Mouse (Mus musculus): ENCODE results near the gene Olfr635. TPM values are rescaled to one million over a fixed set of nuclear protein-coding genes. Genes with fewer than 3 reads are reported as not detected.
A peak's percentile ranks its signal among the peaks of the same experiment; 100 is the strongest.
"Not testable (repeated sequence)": the region's sequence is repeated elsewhere in the genome, so short reads cannot be mapped to it uniquely, and the experiment has no call there.

Gene Olfr635
- under 1 TPM in 1 of 2 experiments, not detected in 1; 0.03 TPM for total RNA-seq (2021)
- long read RNA-seq, experiment 1 = 0 reads
- long read RNA-seq, experiment 2 = 0 reads

DNA sequence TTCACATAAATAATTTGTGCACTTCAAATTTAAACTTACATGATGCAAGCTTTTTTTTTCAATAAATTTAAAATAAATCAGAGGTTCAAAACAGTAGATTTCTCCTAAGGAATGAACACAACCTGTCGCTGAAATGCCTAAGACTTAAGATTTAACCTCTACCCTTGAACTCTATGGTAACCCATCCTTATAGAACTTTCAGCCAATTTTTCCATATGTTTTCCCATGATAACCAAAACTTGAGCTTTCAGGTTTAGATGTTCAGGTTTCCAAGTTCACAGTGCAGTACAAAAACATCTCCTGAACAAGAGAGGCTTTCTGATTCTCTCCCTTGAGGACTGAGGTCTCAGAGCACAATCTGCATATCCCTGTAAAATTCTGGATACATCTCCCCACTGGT is at the start of gene Olfr635:
Gene Olfr635 (plus strand): TSS at position 301 of the 400 bp plus-strand sequence.
- DNase-seq (ENCODE audit: low spot score in 2 of 2) = no peak

- no peak for DNase-seq (ENCODE audit: low spot score in 2 of 2)
Measured at GRCm38 (mm10) chr7:103928525-103928924, 42.4 kb upstream of the Olfr635 start, which contains the start of gene Olfr631. Gene Olfr631 (plus strand): TSS chr7:103928825.

DNA sequence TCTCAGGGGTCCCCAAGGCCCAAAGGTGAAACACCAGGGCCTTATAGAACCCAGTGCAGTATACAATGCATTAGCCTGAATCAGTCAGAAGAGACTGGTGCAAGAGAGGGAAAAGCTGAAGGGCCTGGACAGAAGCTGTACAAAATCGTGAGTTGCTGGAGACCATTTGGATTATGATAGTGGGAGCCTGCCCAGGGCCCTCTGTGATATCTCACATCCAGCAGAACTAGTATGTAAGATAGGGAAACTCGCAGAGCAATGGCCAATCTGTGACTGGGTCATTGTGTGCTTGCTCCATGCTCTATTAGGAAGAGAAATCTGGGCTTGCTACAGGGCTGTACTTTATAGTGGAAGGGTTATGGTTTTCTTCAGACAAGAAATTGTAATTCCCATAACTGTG is 36.7 kb upstream of the Olfr635 start, which contains the start of gene Olfr632:
Gene Olfr632 (plus strand): TSS at position 84 of the 400 bp plus-strand sequence.
- DNase-seq (ENCODE audit: low spot score in 2 of 2) = no peak

- peak in 1 of 2 experiments; percentile 30 for DNase-seq (ENCODE audit: low spot score in 2 of 2)
Measured at GRCm38 (mm10) chr7:103942730-103943129, 28.2 kb upstream of the Olfr635 start.

GRCm38 (mm10) chr7:103944137-103944536 is 26.8 kb upstream of the Olfr635 start, which contains the start of gene Olfr633:
Gene Olfr633 (plus strand): TSS chr7:103944437.
- DNase-seq (ENCODE audit: low spot score in 2 of 2) = no peak

- not testable (repeated sequence) for DNase-seq (ENCODE audit: low spot score in 2 of 2)
Measured at GRCm38 (mm10) chr7:103966873-103967272, 4.1 kb upstream of the Olfr635 start.

- no peak for DNase-seq (ENCODE audit: low spot score in 2 of 2)
Measured at GRCm38 (mm10) chr7:103971782-103972181, 830 bp downstream of the Olfr635 start.

DNA sequence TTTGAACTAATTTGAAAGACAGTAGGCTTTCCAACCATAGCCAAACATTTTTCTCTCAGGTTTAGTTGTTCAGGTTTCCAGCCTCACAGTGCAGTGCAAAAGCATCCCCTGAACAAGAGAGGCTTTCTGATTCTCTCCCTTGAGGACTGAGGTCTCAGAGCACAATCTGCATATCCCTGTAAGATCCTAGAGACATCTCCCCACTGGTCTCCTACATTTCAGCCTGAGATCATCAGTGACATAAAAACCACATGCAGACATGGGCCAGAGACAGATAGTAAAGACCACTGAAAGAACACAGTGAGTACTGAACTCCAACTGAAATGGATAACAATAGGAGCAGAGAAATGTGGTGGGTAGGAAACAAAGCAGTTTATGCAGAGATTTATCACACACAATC is 27.5 kb downstream of the Olfr635 start, which contains the start of gene Olfr638:
Gene Olfr638 (plus strand): TSS at position 301 of the 400 bp plus-strand sequence.
- DNase-seq (ENCODE audit: low spot score in 2 of 2) = no peak

DNA sequence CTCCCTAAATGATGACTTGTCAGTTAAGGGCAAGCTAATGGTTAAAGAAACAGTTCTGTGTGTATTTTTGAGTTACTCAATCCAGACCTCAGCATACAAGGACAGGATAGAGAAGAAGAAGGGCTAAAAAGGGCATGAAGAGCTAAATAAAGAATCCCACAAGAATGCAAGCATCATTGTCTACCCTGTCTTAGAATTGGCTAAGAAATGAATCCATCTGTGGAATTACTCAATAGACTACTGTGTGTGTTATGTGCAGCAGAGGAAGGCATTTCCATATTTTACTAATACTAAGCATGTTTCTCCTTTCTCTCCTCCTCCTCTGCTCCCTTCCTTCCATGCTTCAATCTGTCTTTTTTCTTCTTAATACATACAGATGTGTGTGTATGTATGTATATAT is 28.2 kb downstream of the Olfr635 start:
- DNase-seq (ENCODE audit: low spot score in 2 of 2) = no peak

GRCm38 (mm10) chr7:104017203-104017602 is 46.3 kb downstream of the Olfr635 start, which contains the start of gene Olfr639:
Gene Olfr639 (minus strand): TSS chr7:104017303.
- DNase-seq (ENCODE audit: low spot score in 2 of 2) = no peak

- no peak for DNase-seq (ENCODE audit: low spot score in 2 of 2)
Measured at GRCm38 (mm10) chr7:104018953-104019352, 48.0 kb downstream of the Olfr635 start.

DNA sequence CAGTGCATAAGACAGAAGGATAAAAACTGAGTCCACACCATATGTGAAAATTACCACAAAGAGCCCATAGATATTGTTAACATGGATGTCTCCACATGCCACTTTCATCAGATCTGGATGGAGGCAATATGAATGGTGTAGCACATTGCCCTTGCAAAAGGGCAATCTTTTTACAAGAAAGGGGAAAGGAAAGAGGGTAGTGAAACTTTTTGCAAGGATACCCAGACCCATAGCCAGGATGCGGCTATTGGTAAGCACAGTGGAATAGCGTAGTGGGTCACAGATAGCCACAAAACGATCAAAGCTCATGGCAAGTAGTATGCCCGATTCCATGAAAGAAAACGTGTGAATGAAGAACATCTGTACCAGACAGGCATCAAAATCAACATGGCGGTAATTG is 50.7 kb downstream of the Olfr635 start:
- DNase-seq (ENCODE audit: low spot score in 2 of 2) = no peak

- no peak for DNase-seq (ENCODE audit: low spot score in 2 of 2)
Measured at GRCm38 (mm10) chr7:104025473-104025872, 54.5 kb downstream of the Olfr635 start, which contains the start of gene Olfr640. Gene Olfr640 (minus strand): TSS chr7:104025573.

DNA sequence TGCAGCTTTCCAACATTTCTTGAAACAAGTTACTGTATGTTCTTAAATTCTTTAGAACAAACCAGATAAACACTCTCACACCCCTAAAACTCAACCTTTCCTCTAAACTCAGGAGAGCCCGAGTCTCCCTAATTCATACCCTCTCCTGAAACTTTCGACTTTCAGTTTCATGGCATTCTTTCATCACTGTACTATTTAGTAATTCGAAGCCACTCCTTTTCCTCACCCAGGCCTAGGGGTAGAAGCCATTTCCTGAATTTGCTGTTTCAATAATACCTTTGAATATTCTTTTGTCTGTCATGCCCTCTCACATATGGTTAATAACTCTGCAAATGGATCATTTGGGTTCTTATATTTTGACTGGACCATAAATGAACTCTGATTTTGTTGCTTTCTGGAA is 56.0 kb downstream of the Olfr635 start:
- DNase-seq (ENCODE audit: low spot score in 2 of 2) = no peak

DNA sequence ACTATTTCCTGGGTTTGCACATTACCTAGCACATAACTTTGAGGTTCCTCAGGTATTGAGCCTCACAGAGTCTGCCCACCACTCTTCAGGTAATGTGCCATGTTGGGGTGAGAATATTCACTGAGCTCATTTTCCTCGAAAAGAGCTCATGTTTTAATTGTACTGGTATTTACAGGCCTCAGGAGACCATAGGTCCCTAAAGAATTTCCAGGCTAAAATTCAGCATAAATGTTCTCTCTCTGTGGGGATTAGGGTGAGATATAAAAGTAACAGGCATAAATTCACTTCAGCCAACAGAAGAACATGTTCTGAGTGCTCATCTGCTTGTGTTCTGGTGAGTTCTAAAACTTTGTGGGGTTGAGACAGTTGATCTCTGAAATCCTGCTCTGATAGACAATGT is 64.2 kb downstream of the Olfr635 start, which contains the start of gene Olfr641:
Gene Olfr641 (plus strand): TSS at position 301 of the 400 bp plus-strand sequence.
- no peak for DNase-seq (ENCODE audit: low spot score in 2 of 2)

Other genes with a start within 250 kb of the Olfr635 start
- gene Olfr628, start 240.8 kb upstream of the Olfr635 start, total RNA-seq (2021) = not detected
- not detected for gene Olfr629, start 226.2 kb upstream of the Olfr635 start, total RNA-seq (2021)
- not detected for gene Olfr630, start 213.8 kb upstream of the Olfr635 start, total RNA-seq (2021)
- gene Olfr69, start 199.6 kb upstream of the Olfr635 start, total RNA-seq (2021) = not detected
- not detected for gene Olfr68, start 191.5 kb upstream of the Olfr635 start, total RNA-seq (2021)
- gene Olfr67, start 179.3 kb upstream of the Olfr635 start, total RNA-seq (2021) = not detected
- 10 to 100 TPM; 62.8 to 81.8 TPM for gene Hbb-bt, start 157.2 kb upstream of the Olfr635 start, total RNA-seq (2021)
- 100 to 1,000 TPM; 289 to 541 TPM for gene Hbb-bs, start 143.1 kb upstream of the Olfr635 start, total RNA-seq (2021)
- gene Hbb-bh2, start 130.6 kb upstream of the Olfr635 start, total RNA-seq (2021) = not detected
- gene Hbb-bh1, start 128.0 kb upstream of the Olfr635 start, total RNA-seq (2021) = not detected
- gene Hbb-y, start 117.9 kb upstream of the Olfr635 start, total RNA-seq (2021) = not detected
- gene Olfr66, start 84.9 kb upstream of the Olfr635 start, total RNA-seq (2021) = not detected
- not detected for gene Olfr64, start 76.7 kb upstream of the Olfr635 start, total RNA-seq (2021)
- not detected for gene Olfr65, start 67.7 kb upstream of the Olfr635 start, total RNA-seq (2021)
- not detected for gene Olfr631, start 42.3 kb upstream of the Olfr635 start, total RNA-seq (2021)
- gene Olfr632, start 36.8 kb upstream of the Olfr635 start, total RNA-seq (2021) = not detected
- not detected for gene Olfr633, start 26.7 kb upstream of the Olfr635 start, total RNA-seq (2021)
- gene Olfr638, start 27.6 kb downstream of the Olfr635 start, total RNA-seq (2021) = not detected
- gene Olfr639, start 46.2 kb downstream of the Olfr635 start, total RNA-seq (2021) = under 1 TPM; 0.03 to 0.05 TPM
- not detected for gene Olfr640, start 54.4 kb downstream of the Olfr635 start, total RNA-seq (2021)
- gene Olfr641, start 64.3 kb downstream of the Olfr635 start, total RNA-seq (2021) = not detected
- not detected for gene Olfr642, start 81.5 kb downstream of the Olfr635 start, total RNA-seq (2021)
- gene 4930516K23Rik, start 90.3 kb downstream of the Olfr635 start, total RNA-seq (2021) = not detected
- not detected for gene Olfr644, start 100.7 kb downstream of the Olfr635 start, total RNA-seq (2021)
- not detected for gene Olfr645, start 114.3 kb downstream of the Olfr635 start, total RNA-seq (2021)
- not detected for gene Olfr646, start 133.7 kb downstream of the Olfr635 start, total RNA-seq (2021)
- gene Ubqln5, start 158.7 kb downstream of the Olfr635 start, total RNA-seq (2021) = not detected
- not detected for gene Olfr643, start 166.3 kb downstream of the Olfr635 start, total RNA-seq (2021)
- not detected for gene Ubqln3, start 172.1 kb downstream of the Olfr635 start, total RNA-seq (2021)
- not detected for gene Ubqlnl, start 179.4 kb downstream of the Olfr635 start, total RNA-seq (2021)
- not detected for gene Olfm5, start 193.7 kb downstream of the Olfr635 start, total RNA-seq (2021)
- not detected for gene Olfr648, start 212.2 kb downstream of the Olfr635 start, total RNA-seq (2021)
- not detected for gene Olfr649, start 224.8 kb downstream of the Olfr635 start, total RNA-seq (2021)
- 1 to 10 TPM in 1 of 2 experiments, under 1 TPM in 1; 0.57 to 1.3 TPM for gene Trim6, start 247.6 kb downstream of the Olfr635 start, total RNA-seq (2021)

All from gastrocnemius, postnatal 4 days (tissue).